Mouse (Mus musculus) megakaryocyte, embryonic 14.5 days (primary cell): Measurements from ENCODE around the gene Fip1l1.

Source experiments
- FLI1 ChIP-seq: IDR thresholded peaks from 2 replicates; pipeline ENCODE4 v1.6.1; 2012; ENCODE audit warnings: low read length, inconsistent platforms, mixed read lengths
- GATA1 ChIP-seq: IDR thresholded peaks from 3 replicates; pipeline ENCODE4 v1.6.1; 2012; ENCODE audit warnings: mixed read lengths, low read length, inconsistent platforms, borderline replicate concordance

DNA sequence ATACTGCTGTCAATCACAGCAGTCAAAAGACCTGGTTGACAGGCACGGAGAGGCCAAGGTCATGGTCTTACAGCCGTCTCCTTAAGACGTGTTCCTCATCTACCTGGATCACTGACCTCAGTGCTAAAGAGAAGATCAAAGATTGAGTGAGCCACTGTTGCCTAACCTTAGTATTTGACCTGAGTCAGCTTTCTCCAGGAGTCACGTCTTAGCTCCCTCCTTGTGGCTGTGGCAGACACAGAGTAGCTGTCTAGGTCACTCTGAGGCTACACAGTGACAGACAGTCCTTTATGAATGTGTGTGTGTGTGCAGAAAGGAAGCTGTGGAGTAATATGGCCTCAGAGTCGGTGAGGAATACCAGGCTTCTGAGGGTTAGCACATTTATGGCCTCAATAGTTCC, 89.1 kb downstream of the Fip1l1 start:
- TF ChIP-seq GATA1 = no peak
- no peak for TF ChIP-seq FLI1
